Comparison of ENCODE assay signal across 8 mouse cellular contexts in the genomic region with DNA sequence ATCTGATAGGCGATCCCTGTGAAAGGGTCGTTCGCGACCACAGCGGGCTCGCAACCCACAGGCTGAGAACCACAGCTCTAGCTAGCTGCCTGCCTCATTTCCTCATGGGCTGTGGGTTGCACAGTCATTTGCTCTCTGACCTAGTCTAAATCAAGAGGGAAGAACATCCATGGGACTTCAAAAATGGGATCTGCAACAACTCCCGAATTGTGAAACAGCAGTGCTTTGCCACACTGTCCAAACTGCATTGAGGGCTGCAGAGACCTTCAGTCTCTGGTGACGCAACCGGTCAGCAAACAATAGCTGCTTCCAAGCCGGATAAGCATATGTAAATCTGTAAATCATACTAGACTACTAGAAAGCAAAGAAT. TPM values are rescaled to one million over a fixed set of nuclear protein-coding genes. Genes with fewer than 3 reads are reported as not detected.
DNase-seq lines count a peak whose midpoint lies in the region; ATAC-seq and TF ChIP-seq lines count a peak whose summit lies in the region.

No protein-coding gene starts in this region.

- DNase-seq in kidney, postnatal 0 days (ENCODE audit: low spot score) = peak; percentile 52
- no peak for DNase-seq in kidney, adult 8-10 months
- no peak for DNase-seq in liver, embryonic 13.5 days
- DNase-seq in right cerebral cortex, adult 2 months (ENCODE audit: low spot score in 2 of 2) = no peak
- DNase-seq in layer of hippocampus, adult 2 months (ENCODE audit: low spot score in 2 of 2) = no peak
- DNase-seq in right cerebral cortex, postnatal 10 days (ENCODE audit: low spot score in 2 of 2) = no peak

- WGBS in kidney, postnatal 0 days = 35% methylated on average over 10 of the region's 10 CpGs
- 13% methylated on average over 10 of the region's 10 CpGs for WGBS in heart, embryonic 14.5 days
- WGBS in liver, embryonic 13.5 days (ENCODE audit: insufficient replicate concordance) = 3% methylated on average over 10 of the region's 10 CpGs

- TF ChIP-seq CTCF in kidney, postnatal 0 days (IDR thresholded peaks at IDR 0.05; ENCODE audit: low read depth) = no peak
- TF ChIP-seq CTCF in layer of hippocampus, adult 2 months (conservative IDR thresholded peaks at IDR 0.05) = no peak

- no peak overlapping the region for H3K9ac ChIP-seq in kidney, postnatal 0 days (ENCODE audit: low read depth, low read length)
- peak overlapping the region; percentile 70 for H3K9ac ChIP-seq in heart, embryonic 14.5 days (ENCODE audit: low read length)
- no peak overlapping the region for H3K9ac ChIP-seq in liver, embryonic 13.5 days

- no peak overlapping the region for H3K4me3 ChIP-seq in kidney, postnatal 0 days (replicated peaks; ENCODE audit: low read depth, low read length)
- no peak overlapping the region; a peak in 1 of 4 replicates for H3K4me3 ChIP-seq in heart, embryonic 14.5 days (ENCODE audit: control insufficient read depth in 1 of 2, insufficient read depth in 1 of 2, low read depth in 1 of 2, low read length in 2 of 2)
- peak overlapping the region; percentile 14; the same call in 1 of the 2 replicates for H3K4me3 ChIP-seq in liver, embryonic 13.5 days (replicated peaks)
- H3K4me3 ChIP-seq in layer of hippocampus, adult 2 months = no peak overlapping the region

- H3K4me1 ChIP-seq in kidney, postnatal 0 days (replicated peaks; ENCODE audit: insufficient read depth, low read length) = peaks cover 3% of the 10 kb centered on the region; the same call in 1 of the 2 replicates
- peaks cover 32 to 39% of the 10 kb centered on the region in 2 experiments for H3K4me1 ChIP-seq in heart, embryonic 14.5 days (ENCODE audit: control insufficient read depth in 2 of 2, insufficient read depth in 2 of 2, low read length in 2 of 2)
- peaks cover 30% of the 10 kb centered on the region for H3K4me1 ChIP-seq in liver, embryonic 13.5 days (replicated peaks)

- no peaks in the 10 kb centered on the region for H3K36me3 ChIP-seq in kidney, postnatal 0 days (ENCODE audit: insufficient read depth, low read length)
- no peaks in the 10 kb centered on the region for H3K36me3 ChIP-seq in heart, embryonic 14.5 days (ENCODE audit: control insufficient read depth, insufficient read depth, low read length)
- H3K36me3 ChIP-seq in liver, embryonic 13.5 days = no peaks in the 10 kb centered on the region

- ATAC-seq in kidney, postnatal 0 days (replicated peaks; ENCODE audit: low FRiP score, low read depth) = no peak
- 0 out of 2 replicates have a peak, but pooled peaks have one; percentile 23 for ATAC-seq in heart, embryonic 14.5 days (ENCODE audit: insufficient number of reproducible peaks, insufficient read depth, low FRiP score, low read depth)
- peak; percentile 68 for ATAC-seq in liver, embryonic 13.5 days (ENCODE audit: low read depth)
- peak; percentile 40; the same call in 1 of the 2 replicates for ATAC-seq in monocyte, adult 5-6 weeks (replicated peaks; ENCODE audit: insufficient number of reproducible peaks, low FRiP score, low TSS enrichment, poor library complexity, severe bottlenecking)

- H3K9me3 ChIP-seq in kidney, postnatal 0 days (replicated peaks; ENCODE audit: low read length) = no peaks in the 10 kb centered on the region
- no peaks in the 10 kb centered on the region for H3K9me3 ChIP-seq in heart, embryonic 14.5 days (ENCODE audit: control insufficient read depth, low read length)
- no peaks in the 10 kb centered on the region for H3K9me3 ChIP-seq in liver, embryonic 13.5 days (replicated peaks)

- no peaks in the 10 kb centered on the region for H3K27me3 ChIP-seq in kidney, postnatal 0 days (ENCODE audit: insufficient read depth, low read length)
- no peaks in the 10 kb centered on the region for H3K27me3 ChIP-seq in heart, embryonic 14.5 days (ENCODE audit: control insufficient read depth, insufficient read depth, low read length)
- H3K27me3 ChIP-seq in liver, embryonic 13.5 days = peaks cover 37% of the 10 kb centered on the region

- H3K4me2 ChIP-seq in kidney, postnatal 0 days (ENCODE audit: low read length) = peak overlapping the region; percentile 23; the same call in 1 of the 2 replicates
- H3K4me2 ChIP-seq in heart, embryonic 14.5 days (ENCODE audit: low read length) = peak overlapping the region; percentile 53
- H3K4me2 ChIP-seq in liver, embryonic 13.5 days = peak overlapping the region; percentile 33

- H3K27ac ChIP-seq in kidney, postnatal 0 days = peak overlapping the region; percentile 68; the same call in 1 of the 2 replicates
- H3K27ac ChIP-seq in heart, embryonic 14.5 days (replicated peaks in 1 of 2; ENCODE audit: control insufficient read depth in 1 of 2, insufficient read depth in 1 of 2, low read depth in 2 of 2, low read length in 2 of 2) = peak overlapping the region; percentile 85 to 97
- H3K27ac ChIP-seq in liver, embryonic 13.5 days = peak overlapping the region; percentile 61
- H3K27ac ChIP-seq in layer of hippocampus, adult 2 months = no peak overlapping the region

RNA-seq across cellular contexts. Expression of gene Syde2, which starts 23.7 kb away (rescaled TPM):
- 1.8 and 1.9 TPM in 2 replicates for polyA plus RNA-seq in kidney, postnatal 0 days (2015; fragmentation: Nextera tagmentation; extraction: Ambion mirVana)
- 12.7 and 12.8 TPM in 2 replicates for polyA plus RNA-seq in heart, embryonic 14.5 days (2014; fragmentation: Nextera tagmentation; extraction: Ambion mirVana)
- polyA plus RNA-seq in liver, embryonic 13.5 days (2015; fragmentation: Nextera tagmentation; extraction: Ambion mirVana) = 0.35 and 0.63 TPM in 2 replicates
- 0.32 to 1.6 TPM in 2 of 3 replicates, not detected in the other for total RNA-seq in monocyte, adult 5-6 weeks (2017)
- 1 to 10 TPM; 4.7 to 4.8 TPM for total RNA-seq in layer of hippocampus, adult 2 months (2021)

RNA-seq across cellular contexts. Expression of gene 2410004B18Rik, which starts 26.2 kb away (rescaled TPM):
- polyA plus RNA-seq in kidney, postnatal 0 days (2015; fragmentation: Nextera tagmentation; extraction: Ambion mirVana) = 43.1 and 48.2 TPM in 2 replicates
- 36.9 and 43.1 TPM in 2 replicates for polyA plus RNA-seq in heart, embryonic 14.5 days (2014; fragmentation: Nextera tagmentation; extraction: Ambion mirVana)
- polyA plus RNA-seq in liver, embryonic 13.5 days (2015; fragmentation: Nextera tagmentation; extraction: Ambion mirVana) = 20.6 and 25.4 TPM in 2 replicates
- 24.4 to 36.0 TPM (median 25.5 TPM) in 3 replicates for total RNA-seq in monocyte, adult 5-6 weeks (2017)
- 10 to 100 TPM; 36.7 to 40.6 TPM for total RNA-seq in layer of hippocampus, adult 2 months (2021)

RNA-seq across cellular contexts. Expression of gene Bcl10, which starts 41.4 kb away (rescaled TPM):
- polyA plus RNA-seq in kidney, postnatal 0 days (2015; fragmentation: Nextera tagmentation; extraction: Ambion mirVana) = 57.7 and 62.2 TPM in 2 replicates
- 40.2 and 44.0 TPM in 2 replicates for polyA plus RNA-seq in heart, embryonic 14.5 days (2014; fragmentation: Nextera tagmentation; extraction: Ambion mirVana)
- polyA plus RNA-seq in liver, embryonic 13.5 days (2015; fragmentation: Nextera tagmentation; extraction: Ambion mirVana) = 21.4 and 24.8 TPM in 2 replicates
- total RNA-seq in monocyte, adult 5-6 weeks (2017) = 122 to 137 TPM (median 132 TPM) in 3 replicates
- 10 to 100 TPM; 11.1 to 12.7 TPM for total RNA-seq in layer of hippocampus, adult 2 months (2021)
